Mouse (Mus musculus) effector memory CD4-positive, alpha-beta T cell, adult 5 months (primary cell): ENCODE measurements around the gene Crisp3. TPM values are rescaled to one million over a fixed set of nuclear protein-coding genes. Genes with fewer than 3 reads are reported as not detected.

Experiments
- polyA plus RNA-seq: library from polyadenylated mRNA; unstranded; fragments of 100-300 nt; shearing (Covaris generic); gene quantifications from one replicate; pipeline ENCODE4 v1.2.1, GENCODE M21; 2017

The Crisp3 gene
- polyA plus RNA-seq, result not detected

GRCm38 (mm10) chr17:40242135-40242534 is at the start of gene Crisp3:
Gene Crisp3 (minus strand): TSS chr17:40242288.

GRCm38 (mm10) chr17:40208540-40208939 is 33.5 kb downstream of the Crisp3 start, which contains the start of gene Pgk2:
Gene Pgk2 (minus strand): TSS chr17:40208640.

Other genes starting within 250 kb of the Crisp3 start
- not detected for gene AC192777.2, start 146.8 kb downstream of the Crisp3 start, polyA plus RNA-seq
- not detected for gene Pgk2, start 33.6 kb downstream of the Crisp3 start, polyA plus RNA-seq
- gene Crisp1, start 76.9 kb upstream of the Crisp3 start, polyA plus RNA-seq, result not detected